Mouse (Mus musculus): Measurements from ENCODE around the gene Dppa3. TPM values are rescaled to one million over a fixed set of nuclear protein-coding genes. Genes with fewer than 3 reads are reported as not detected.

The Dppa3 gene
- polyA plus RNA-seq, 1 experiment: not detected

GRCm38 (mm10) chr6:122608434-122609376 lies 17.5 kb upstream of the Dppa3 start:
- Histone ChIP-seq H3K4me3 (ENCODE audit: insufficient read depth, low read length) (no peak overlapping the region), H3K4me1 (ENCODE audit: control insufficient read depth, insufficient read depth, low read length) (no peaks in the 10 kb centered on the region), H3K27ac (ENCODE audit: insufficient read depth, low read length) (no peak overlapping the region)
- TF ChIP-seq CTCF (IDR thresholded peaks at IDR 0.05; ENCODE audit: extremely low read depth, insufficient read depth, low read length): no peak
- no peak for TF ChIP-seq POLR2A (IDR thresholded peaks at IDR 0.05; ENCODE audit: extremely low read depth, insufficient read depth, low read length)

DNA sequence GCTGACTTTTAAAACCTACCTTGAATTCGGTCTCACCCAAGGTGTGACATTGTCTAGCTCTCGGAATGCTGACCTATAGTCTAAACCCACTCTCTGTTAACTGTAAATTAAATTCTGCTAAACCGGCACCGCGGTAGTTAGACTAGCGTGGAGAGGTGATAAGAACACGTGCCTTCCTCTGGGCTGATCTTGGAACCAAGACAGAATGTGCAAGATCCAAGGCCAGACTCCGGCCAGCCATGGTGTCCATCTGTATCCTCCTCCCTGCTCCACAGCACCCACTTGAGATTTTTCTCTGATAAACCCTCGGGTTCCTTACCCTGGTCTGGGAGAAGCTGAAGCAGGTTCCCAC lies 16.9 kb upstream of the Dppa3 start:
- Histone ChIP-seq H3K27ac (ENCODE audit: insufficient read depth, low read length) (no peak overlapping the region), H3K4me3 (ENCODE audit: insufficient read depth, low read length) (no peak overlapping the region), H3K4me1 (ENCODE audit: control insufficient read depth, insufficient read depth, low read length) (no peaks in the 10 kb centered on the region)
- TF ChIP-seq CTCF (IDR thresholded peaks at IDR 0.05; ENCODE audit: extremely low read depth, insufficient read depth, low read length): no peak
- no peak for TF ChIP-seq POLR2A (IDR thresholded peaks at IDR 0.05; ENCODE audit: extremely low read depth, insufficient read depth, low read length)

GRCm38 (mm10) chr6:122609771-122610170 lies 16.4 kb upstream of the Dppa3 start, which contains the start of gene Gdf3:
Gene Gdf3 (minus strand): TSS chr6:122610087.
- Histone ChIP-seq H3K4me3 (ENCODE audit: insufficient read depth, low read length) (no peak within 1 kb of the TSS), H3K4me1 (ENCODE audit: control insufficient read depth, insufficient read depth, low read length) (no peaks in the 10 kb centered on the region), H3K27ac (ENCODE audit: insufficient read depth, low read length) (no peak within 1 kb of the TSS)
- no peak for TF ChIP-seq POLR2A (IDR thresholded peaks at IDR 0.05; ENCODE audit: extremely low read depth, insufficient read depth, low read length)
- TF ChIP-seq CTCF (IDR thresholded peaks at IDR 0.05; ENCODE audit: extremely low read depth, insufficient read depth, low read length): no peak

GRCm38 (mm10) chr6:122612426-122612825 lies 13.8 kb upstream of the Dppa3 start:
- Histone ChIP-seq H3K4me3 (ENCODE audit: insufficient read depth, low read length) (no peak overlapping the region), H3K4me1 (ENCODE audit: control insufficient read depth, insufficient read depth, low read length) (no peaks in the 10 kb centered on the region), H3K27ac (ENCODE audit: insufficient read depth, low read length) (no peak overlapping the region)
- TF ChIP-seq CTCF (IDR thresholded peaks at IDR 0.05; ENCODE audit: extremely low read depth, insufficient read depth, low read length) (no peak), POLR2A (IDR thresholded peaks at IDR 0.05; ENCODE audit: extremely low read depth, insufficient read depth, low read length) (no peak)

DNA sequence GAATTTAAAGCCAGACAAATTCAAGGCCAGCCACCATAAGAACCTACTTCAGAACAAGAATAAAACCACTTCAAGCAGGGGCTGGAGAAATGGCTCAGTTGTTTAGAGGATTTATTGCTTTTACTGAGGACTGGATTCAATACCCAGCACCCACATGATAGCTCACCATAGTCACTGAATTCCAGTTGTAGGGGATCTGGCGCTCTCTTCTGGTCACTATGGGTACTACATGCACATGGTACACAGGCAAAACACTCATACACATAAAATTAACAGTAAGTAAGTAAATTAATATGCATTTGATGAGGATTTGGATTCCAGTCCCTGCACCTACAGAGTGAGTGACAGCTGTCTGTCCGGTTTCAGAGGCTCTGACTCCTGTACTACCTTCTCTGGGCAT lies 12.2 kb upstream of the Dppa3 start:
- no peak overlapping the region for H3K27ac ChIP-seq (ENCODE audit: insufficient read depth, low read length)
- no peak overlapping the region for H3K4me3 ChIP-seq (ENCODE audit: insufficient read depth, low read length)
- no peaks in the 10 kb centered on the region for H3K4me1 ChIP-seq (ENCODE audit: control insufficient read depth, insufficient read depth, low read length)
- TF ChIP-seq POLR2A (IDR thresholded peaks at IDR 0.05; ENCODE audit: extremely low read depth, insufficient read depth, low read length) (no peak), CTCF (IDR thresholded peaks at IDR 0.05; ENCODE audit: extremely low read depth, insufficient read depth, low read length) (no peak)

- H3K27ac ChIP-seq (ENCODE audit: insufficient read depth, low read length): no peak overlapping the region
- H3K4me1 ChIP-seq (ENCODE audit: control insufficient read depth, insufficient read depth, low read length): no peaks in the 10 kb centered on the region
- no peak overlapping the region for H3K4me3 ChIP-seq (ENCODE audit: insufficient read depth, low read length)
- TF ChIP-seq CTCF (IDR thresholded peaks at IDR 0.05; ENCODE audit: extremely low read depth, insufficient read depth, low read length) (no peak), POLR2A (IDR thresholded peaks at IDR 0.05; ENCODE audit: extremely low read depth, insufficient read depth, low read length) (no peak)
Measured at GRCm38 (mm10) chr6:122616022-122616421, 10.2 kb upstream of the Dppa3 start.

GRCm38 (mm10) chr6:122621066-122621465 lies 5.1 kb upstream of the Dppa3 start:
- no peak overlapping the region for H3K27ac ChIP-seq (ENCODE audit: insufficient read depth, low read length)
- no peak for TF ChIP-seq CTCF (IDR thresholded peaks at IDR 0.05; ENCODE audit: extremely low read depth, insufficient read depth, low read length)
- TF ChIP-seq POLR2A (IDR thresholded peaks at IDR 0.05; ENCODE audit: extremely low read depth, insufficient read depth, low read length): no peak
- no peaks in the 10 kb centered on the region for H3K4me1 ChIP-seq (ENCODE audit: control insufficient read depth, insufficient read depth, low read length)
- H3K4me3 ChIP-seq (ENCODE audit: insufficient read depth, low read length): no peak overlapping the region

DNA sequence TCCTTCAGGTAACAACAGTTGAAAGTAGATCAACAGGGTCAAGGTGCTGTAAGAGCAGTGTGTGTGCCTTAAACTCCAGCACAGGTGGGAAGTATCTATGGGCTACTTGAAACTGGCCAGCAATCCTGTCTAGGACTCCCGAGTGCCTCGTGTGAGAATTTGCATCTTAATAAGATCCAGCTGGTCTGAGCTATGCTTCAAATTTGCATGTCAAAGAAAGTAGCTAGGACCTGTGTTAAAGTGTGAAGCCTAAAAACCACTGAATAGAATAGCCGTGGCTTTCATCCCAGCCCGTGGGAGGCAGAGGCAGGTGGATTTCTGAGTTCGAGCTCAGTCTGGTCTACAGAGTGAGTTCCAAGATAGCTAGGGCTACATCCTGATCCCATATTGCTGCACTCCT lies 1.7 kb upstream of the Dppa3 start:
- TF ChIP-seq CTCF (IDR thresholded peaks at IDR 0.05; ENCODE audit: extremely low read depth, insufficient read depth, low read length) (no peak), POLR2A (IDR thresholded peaks at IDR 0.05; ENCODE audit: extremely low read depth, insufficient read depth, low read length) (no peak)
- Histone ChIP-seq H3K27ac (ENCODE audit: insufficient read depth, low read length) (no peak overlapping the region), H3K4me3 (ENCODE audit: insufficient read depth, low read length) (no peak overlapping the region), H3K4me1 (ENCODE audit: control insufficient read depth, insufficient read depth, low read length) (no peaks in the 10 kb centered on the region)

GRCm38 (mm10) chr6:122625156-122625555 lies 1.1 kb upstream of the Dppa3 start:
- no peak for TF ChIP-seq POLR2A (IDR thresholded peaks at IDR 0.05; ENCODE audit: extremely low read depth, insufficient read depth, low read length)
- TF ChIP-seq CTCF (IDR thresholded peaks at IDR 0.05; ENCODE audit: extremely low read depth, insufficient read depth, low read length): no peak
- H3K4me3 ChIP-seq (ENCODE audit: insufficient read depth, low read length): no peak overlapping the region
- no peak overlapping the region for H3K27ac ChIP-seq (ENCODE audit: insufficient read depth, low read length)
- no peaks in the 10 kb centered on the region for H3K4me1 ChIP-seq (ENCODE audit: control insufficient read depth, insufficient read depth, low read length)

DNA sequence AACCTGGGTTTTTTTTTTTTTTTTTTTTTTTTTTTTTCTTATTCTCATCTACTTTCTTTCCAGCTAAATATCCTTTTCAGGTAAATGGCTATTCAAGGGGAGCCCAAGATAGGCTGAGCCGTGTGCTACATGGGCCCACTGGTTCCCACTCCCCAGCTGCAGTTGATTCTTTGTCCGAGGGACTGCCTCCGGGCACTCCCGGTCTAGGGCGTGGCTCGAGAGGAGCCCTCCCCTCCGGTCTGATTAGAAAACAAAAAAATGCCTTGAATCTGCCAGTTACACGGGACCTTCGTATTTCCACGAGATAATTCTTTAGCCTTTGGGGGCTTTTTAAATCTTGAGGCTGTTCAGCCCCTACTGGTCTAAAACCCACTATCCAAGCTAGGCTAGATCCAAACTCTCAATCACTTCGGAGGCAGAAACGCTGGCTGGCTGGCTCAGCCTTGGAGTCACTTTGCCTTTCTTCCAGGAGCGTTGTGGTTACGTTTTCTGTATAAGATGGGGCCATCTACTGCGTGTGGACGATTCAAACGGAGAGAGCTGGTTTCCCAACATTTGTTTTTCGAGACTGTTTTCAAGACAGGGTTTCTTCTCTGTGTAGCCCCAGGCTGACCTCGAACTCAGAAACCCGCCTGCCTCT lies 1.4 kb downstream of the Dppa3 start:
- no peak overlapping the region for H3K4me3 ChIP-seq (ENCODE audit: insufficient read depth, low read length)
- H3K4me1 ChIP-seq (ENCODE audit: control insufficient read depth, insufficient read depth, low read length): no peaks in the 10 kb centered on the region
- no peak overlapping the region for H3K27ac ChIP-seq (ENCODE audit: insufficient read depth, low read length)
- no peak for TF ChIP-seq CTCF (IDR thresholded peaks at IDR 0.05; ENCODE audit: extremely low read depth, insufficient read depth, low read length)
- TF ChIP-seq POLR2A (IDR thresholded peaks at IDR 0.05; ENCODE audit: extremely low read depth, insufficient read depth, low read length): no peak

All from cortical plate, adult 2 months (tissue).